Mouse (Mus musculus): ENCODE data around the gene Rnf39.

DNA sequence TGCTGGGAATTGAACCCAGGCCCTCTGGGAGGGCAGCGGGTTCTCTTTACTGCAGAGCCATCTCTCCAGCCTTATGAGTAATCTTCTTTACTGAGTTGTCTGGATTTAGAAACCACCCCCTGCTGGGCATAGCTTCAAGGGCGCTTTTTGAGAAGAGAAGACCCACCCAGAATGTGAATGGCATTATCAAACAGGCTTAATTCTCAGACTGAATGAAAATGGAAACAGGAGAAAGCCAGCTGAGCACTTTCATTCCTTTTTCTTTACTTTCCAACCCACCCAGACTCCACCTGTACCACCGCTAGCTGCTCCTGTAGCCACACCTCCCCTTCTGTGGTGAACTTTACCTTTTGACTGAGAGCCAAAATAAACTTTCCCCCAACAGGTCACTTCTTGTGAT is 52.7 kb downstream of the Rnf39 start:
- TF ChIP-seq CTCF (conservative IDR thresholded peaks at IDR 0.05; ENCODE audit: insufficient read depth, insufficient read length, low read depth, low read length) (no peak), POLR2A (IDR thresholded peaks at IDR 0.05; ENCODE audit: low read depth, low read length) (no peak)

Measured in kidney, adult 2 months (tissue).